Mouse (Mus musculus): ENCODE data around the gene Ift122. TPM values are rescaled to one million over a fixed set of nuclear protein-coding genes. Genes with fewer than 3 reads are reported as not detected.

The Ift122 gene
- polyA plus RNA-seq, 1 experiment from 2014 or later, result 36.9 TPM

Other genes starting within 250 kb of the Ift122 start
- 87.0 and 94.9 TPM in 2 replicates for gene Raf1, start 176.8 kb upstream of the Ift122 start, polyA plus RNA-seq (2015; fragmentation: Nextera tagmentation; extraction: Ambion mirVana)
- 1.8 and 2.2 TPM in 2 replicates for gene Tmem40, start 91.1 kb upstream of the Ift122 start, polyA plus RNA-seq (2015; fragmentation: Nextera tagmentation; extraction: Ambion mirVana)
- 35.2 and 37.4 TPM in 2 replicates for gene Cand2, start 78.9 kb upstream of the Ift122 start, polyA plus RNA-seq (2015; fragmentation: Nextera tagmentation; extraction: Ambion mirVana)
- 2,232 and 2,490 TPM in 2 replicates for gene Rpl32, start 44.7 kb upstream of the Ift122 start, polyA plus RNA-seq (2015; fragmentation: Nextera tagmentation; extraction: Ambion mirVana)
- 1.8 TPM in 2 replicates for gene Efcab12, start 15.1 kb upstream of the Ift122 start, polyA plus RNA-seq (2015; fragmentation: Nextera tagmentation; extraction: Ambion mirVana)
- 21.3 and 21.7 TPM in 2 replicates for gene Mbd4, start 99 bp upstream of the Ift122 start, polyA plus RNA-seq (2015; fragmentation: Nextera tagmentation; extraction: Ambion mirVana)
- gene Rho, start 78.3 kb downstream of the Ift122 start, polyA plus RNA-seq (2015; fragmentation: Nextera tagmentation; extraction: Ambion mirVana), result 0.10 and 0.14 TPM in 2 replicates
- not detected in 2 replicates for gene H1foo, start 91.5 kb downstream of the Ift122 start, polyA plus RNA-seq (2015; fragmentation: Nextera tagmentation; extraction: Ambion mirVana)
- gene Plxnd1, start 141.5 kb downstream of the Ift122 start, polyA plus RNA-seq (2015; fragmentation: Nextera tagmentation; extraction: Ambion mirVana), result 47.3 and 52.7 TPM in 2 replicates

All from kidney, embryonic 15.5 days (tissue).